Mouse (Mus musculus): ENCODE data around the gene Enho. TPM values are rescaled to one million over a fixed set of nuclear protein-coding genes. Genes with fewer than 3 reads are reported as not detected.

Gene Enho
- polyA plus RNA-seq, 1 experiment from 2014 or later, result 32.9 TPM

- WGBS, result 82% methylated on average over 11 of the region's 11 CpGs
Observed at GRCm38 (mm10) chr4:41666646-41667045, 26.5 kb upstream of the Enho start.

GRCm38 (mm10) chr4:41665009-41665675 lies 25.0 kb upstream of the Enho start:
- peak overlapping the region; percentile 21; the same call in 1 of the 2 replicates for H3K27ac ChIP-seq (ENCODE audit: low read depth, low read length)
- no peak overlapping the region for H3K4me3 ChIP-seq (ENCODE audit: low read depth, low read length)
- DNase-seq (ENCODE audit: low spot score, missing footprints), result no peak
- 5% methylated on average over 6 of the region's 8 CpGs for WGBS
- no peaks in the 10 kb centered on the region for H3K27me3 ChIP-seq (ENCODE audit: control insufficient read depth, insufficient read depth, low read length)
- no peak overlapping the region for H3K4me2 ChIP-seq
- H3K36me3 ChIP-seq (ENCODE audit: control insufficient read depth, insufficient read depth, low read length), result peaks cover 13% of the 10 kb centered on the region
- peak; percentile 41; the same call in 1 of the 2 replicates for ATAC-seq (ENCODE audit: low FRiP score)
- 0 out of 2 replicates have a peak overlapping the region, but pooled peaks have one; percentile 26 for H3K9ac ChIP-seq (ENCODE audit: low read length)
- no peaks in the 10 kb centered on the region for H3K9me3 ChIP-seq (ENCODE audit: control insufficient read depth, low read length)
- peaks cover 29% of the 10 kb centered on the region for H3K4me1 ChIP-seq (ENCODE audit: control insufficient read depth, insufficient read depth, low read length)

More at GRCm38 (mm10) chr4:41666646-41667045, 26.5 kb upstream of the Enho start:
- DNase-seq (ENCODE audit: low spot score, missing footprints), result no peak
- Histone ChIP-seq H3K4me2 (no peak overlapping the region), H3K9ac (ENCODE audit: low read length) (no peak overlapping the region), H3K4me3 (ENCODE audit: low read depth, low read length) (no peak overlapping the region), H3K27ac (ENCODE audit: low read depth, low read length) (no peak overlapping the region), H3K9me3 (ENCODE audit: control insufficient read depth, low read length) (no peaks in the 10 kb centered on the region), H3K4me1 (ENCODE audit: control insufficient read depth, insufficient read depth, low read length) (peaks cover 25% of the 10 kb centered on the region), H3K27me3 (ENCODE audit: control insufficient read depth, insufficient read depth, low read length) (no peaks in the 10 kb centered on the region), H3K36me3 (ENCODE audit: control insufficient read depth, insufficient read depth, low read length) (peaks cover 19% of the 10 kb centered on the region)
- no peak for ATAC-seq (ENCODE audit: low FRiP score)

- peaks cover 35% of the 10 kb centered on the region for H3K4me1 ChIP-seq (ENCODE audit: control insufficient read depth, insufficient read depth, low read length)
- no peaks in the 10 kb centered on the region for H3K9me3 ChIP-seq (ENCODE audit: control insufficient read depth, low read length)
- no peak overlapping the region for H3K4me3 ChIP-seq (ENCODE audit: low read depth, low read length)
- WGBS, result 61% methylated on average over 7 of the region's 7 CpGs
- no peak overlapping the region for H3K4me2 ChIP-seq
- peaks cover 13% of the 10 kb centered on the region for H3K36me3 ChIP-seq (ENCODE audit: control insufficient read depth, insufficient read depth, low read length)
- no peaks in the 10 kb centered on the region for H3K27me3 ChIP-seq (ENCODE audit: control insufficient read depth, insufficient read depth, low read length)
- H3K27ac ChIP-seq (ENCODE audit: low read depth, low read length), result no peak overlapping the region
- ATAC-seq (ENCODE audit: low FRiP score) (no peak), DNase-seq (ENCODE audit: low spot score, missing footprints) (no peak)
- H3K9ac ChIP-seq (ENCODE audit: low read length), result no peak overlapping the region
Observed at GRCm38 (mm10) chr4:41664533-41664932, 24.4 kb upstream of the Enho start.

- Histone ChIP-seq H3K27ac (ENCODE audit: low read depth, low read length) (no peak overlapping the region), H3K4me1 (ENCODE audit: control insufficient read depth, insufficient read depth, low read length) (peaks cover 44% of the 10 kb centered on the region), H3K27me3 (ENCODE audit: control insufficient read depth, insufficient read depth, low read length) (no peaks in the 10 kb centered on the region), H3K9me3 (ENCODE audit: control insufficient read depth, low read length) (no peaks in the 10 kb centered on the region), H3K36me3 (ENCODE audit: control insufficient read depth, insufficient read depth, low read length) (peaks cover 13% of the 10 kb centered on the region), H3K9ac (ENCODE audit: low read length) (no peak overlapping the region), H3K4me2 (no peak overlapping the region), H3K4me3 (ENCODE audit: low read depth, low read length) (no peak overlapping the region)
- ATAC-seq (ENCODE audit: low FRiP score) (no peak), DNase-seq (ENCODE audit: low spot score, missing footprints) (no peak)
- 70% methylated on average over 9 of the region's 9 CpGs for WGBS
Observed at GRCm38 (mm10) chr4:41663614-41664013, 23.5 kb upstream of the Enho start.

- peaks cover 13% of the 10 kb centered on the region for H3K36me3 ChIP-seq (ENCODE audit: control insufficient read depth, insufficient read depth, low read length)
- peaks cover 46% of the 10 kb centered on the region for H3K4me1 ChIP-seq (ENCODE audit: control insufficient read depth, insufficient read depth, low read length)
- WGBS, result 92% methylated on average over 11 of the region's 11 CpGs
- no peaks in the 10 kb centered on the region for H3K9me3 ChIP-seq (ENCODE audit: control insufficient read depth, low read length)
- H3K4me2 ChIP-seq, result no peak overlapping the region
- no peak overlapping the region for H3K27ac ChIP-seq (ENCODE audit: low read depth, low read length)
- ATAC-seq (ENCODE audit: low FRiP score), result no peak
- DNase-seq (ENCODE audit: low spot score, missing footprints), result no peak
- no peaks in the 10 kb centered on the region for H3K27me3 ChIP-seq (ENCODE audit: control insufficient read depth, insufficient read depth, low read length)
- no peak overlapping the region for H3K4me3 ChIP-seq (ENCODE audit: low read depth, low read length)
- H3K9ac ChIP-seq (ENCODE audit: low read length), result no peak overlapping the region
Observed at GRCm38 (mm10) chr4:41662723-41663122, 22.6 kb upstream of the Enho start.

- WGBS, result 51% methylated on average over 11 of the region's 11 CpGs
- peak; percentile 91 for DNase-seq (ENCODE audit: low spot score, missing footprints)
- Histone ChIP-seq H3K4me1 (ENCODE audit: control insufficient read depth, insufficient read depth, low read length) (peaks cover 38% of the 10 kb centered on the region), H3K4me2 (no peak overlapping the region), H3K27ac (ENCODE audit: low read depth, low read length) (no peak overlapping the region), H3K36me3 (ENCODE audit: control insufficient read depth, insufficient read depth, low read length) (peaks cover 19% of the 10 kb centered on the region), H3K9ac (ENCODE audit: low read length) (no peak overlapping the region), H3K9me3 (ENCODE audit: control insufficient read depth, low read length) (no peaks in the 10 kb centered on the region), H3K27me3 (ENCODE audit: control insufficient read depth, insufficient read depth, low read length) (no peaks in the 10 kb centered on the region), H3K4me3 (ENCODE audit: low read depth, low read length) (no peak overlapping the region)
- ATAC-seq (ENCODE audit: low FRiP score), result peak; percentile 29; the same call in 1 of the 2 replicates
Observed at GRCm38 (mm10) chr4:41660851-41661430, 20.8 kb upstream of the Enho start.

- ATAC-seq (ENCODE audit: low FRiP score) (no peak), DNase-seq (ENCODE audit: low spot score, missing footprints) (no peak)
- Histone ChIP-seq H3K4me3 (ENCODE audit: low read depth, low read length) (no peak overlapping the region), H3K27ac (ENCODE audit: low read depth, low read length) (no peak overlapping the region), H3K36me3 (ENCODE audit: control insufficient read depth, insufficient read depth, low read length) (peaks cover 18% of the 10 kb centered on the region), H3K9ac (ENCODE audit: low read length) (peak overlapping the region; percentile 12; the same call in 1 of the 2 replicates), H3K27me3 (ENCODE audit: control insufficient read depth, insufficient read depth, low read length) (no peaks in the 10 kb centered on the region), H3K4me1 (ENCODE audit: control insufficient read depth, insufficient read depth, low read length) (peaks cover 26% of the 10 kb centered on the region), H3K4me2 (no peak overlapping the region), H3K9me3 (ENCODE audit: control insufficient read depth, low read length) (no peaks in the 10 kb centered on the region)
- 60% methylated on average over 13 of the region's 13 CpGs for WGBS
Observed at GRCm38 (mm10) chr4:41659556-41659955, 19.4 kb upstream of the Enho start.

GRCm38 (mm10) chr4:41658566-41659384 lies 18.7 kb upstream of the Enho start:
- H3K9ac ChIP-seq (ENCODE audit: low read length), result no peak overlapping the region
- no peak overlapping the region for H3K4me2 ChIP-seq
- H3K27me3 ChIP-seq (ENCODE audit: control insufficient read depth, insufficient read depth, low read length), result no peaks in the 10 kb centered on the region
- H3K36me3 ChIP-seq (ENCODE audit: control insufficient read depth, insufficient read depth, low read length), result peaks cover 17% of the 10 kb centered on the region
- H3K4me3 ChIP-seq (ENCODE audit: low read depth, low read length), result no peak overlapping the region
- peak; percentile 17; the same call in 1 of the 2 replicates for ATAC-seq (ENCODE audit: low FRiP score)
- DNase-seq (ENCODE audit: low spot score, missing footprints), result no peak
- no peak overlapping the region for H3K27ac ChIP-seq (ENCODE audit: low read depth, low read length)
- no peaks in the 10 kb centered on the region for H3K9me3 ChIP-seq (ENCODE audit: control insufficient read depth, low read length)
- peaks cover 26% of the 10 kb centered on the region for H3K4me1 ChIP-seq (ENCODE audit: control insufficient read depth, insufficient read depth, low read length)
- WGBS, result 18% methylated on average over 23 of the region's 25 CpGs

GRCm38 (mm10) chr4:41655525-41655924 lies 15.4 kb upstream of the Enho start:
- H3K27ac ChIP-seq (ENCODE audit: low read depth, low read length), result no peak overlapping the region
- no peak for DNase-seq (ENCODE audit: low spot score, missing footprints)

More at GRCm38 (mm10) chr4:41655525-41655924, 15.4 kb upstream of the Enho start:
- no peak overlapping the region for H3K4me3 ChIP-seq (ENCODE audit: low read depth, low read length)
- no peaks in the 10 kb centered on the region for H3K27me3 ChIP-seq (ENCODE audit: control insufficient read depth, insufficient read depth, low read length)
- peaks cover 10% of the 10 kb centered on the region for H3K36me3 ChIP-seq (ENCODE audit: control insufficient read depth, insufficient read depth, low read length)
- H3K4me2 ChIP-seq, result no peak overlapping the region
- no peak overlapping the region for H3K9ac ChIP-seq (ENCODE audit: low read length)
- no peak for ATAC-seq (ENCODE audit: low FRiP score)
- peaks cover 23% of the 10 kb centered on the region for H3K4me1 ChIP-seq (ENCODE audit: control insufficient read depth, insufficient read depth, low read length)
- H3K9me3 ChIP-seq (ENCODE audit: control insufficient read depth, low read length), result no peaks in the 10 kb centered on the region
- 78% methylated on average over 2 of the region's 2 CpGs for WGBS

Data from midbrain, embryonic 11.5 days (tissue).